Mouse (Mus musculus) left cerebral cortex, adult 2 months (tissue): ENCODE measurements around the gene Grik1. TPM values are rescaled to one million over a fixed set of nuclear protein-coding genes. Genes with fewer than 3 reads are reported as not detected.

Experiments used
- DNase-seq, 2 experiments: peaks; one replicate each; pipeline ENCODE4 v3.0.0; 2021 to 2022; ENCODE audit warnings: low spot score in 2 of 2, mixed read lengths in 1 of 2; ENCODE audit errors: extremely low spot score in 1 of 2
- H3K27ac ChIP-seq: fragments of 200-600 bp; 2 replicates; pipeline ENCODE4 v1.8.1; 2022
- H3K4me3 ChIP-seq: fragments of 200-600 bp; 2 replicates; pipeline ENCODE4 v1.8.1; 2022
- CTCF ChIP-seq: fragments of 200-600 bp; IDR thresholded peaks from 2 replicates; pipeline ENCODE4 v1.8.1; 2022; ENCODE audit warnings: antibody characterized with exemption, mild to moderate bottlenecking, moderate library complexity
- intact Hi-C: fragments of 180-260 bp; cut with DNase I; formaldehyde crosslinking; loops from one replicate; pipeline ENCODE4 v1.15.1; 2025
- long read RNA-seq, 2 experiments: library from polyadenylated mRNA; stranded (forward); transcript quantifications; one replicate each; pipeline ENCODE4 v2.0.0; 2021; ENCODE audit warnings: borderline mapping rate in 2 of 2
- total RNA-seq, 2 experiments: library from RNA; stranded (reverse); gene quantifications; 2 replicates each; pipeline ENCODE4 v1.2.3; 2021

The Grik1 gene
- total RNA-seq, result 10 to 100 TPM; 20.7 to 22.8 TPM
- long read RNA-seq, experiment 1, partial matches to known transcripts, result 3 of 3 reads
- long read RNA-seq, experiment 1, other reads (novel, unspliced or antisense), result 0 of 3 reads
- long read RNA-seq, experiment 2, partial matches to known transcripts, result 3 of 3 reads
- long read RNA-seq, experiment 2, other reads (novel, unspliced or antisense), result 0 of 3 reads

GRCm38 (mm10) chr16:88290132-88290772 lies at the start of gene Grik1:
Gene Grik1 (minus strand): TSS chr16:88290265.
- DNase-seq, result peak; percentile 34 to 41
- TF ChIP-seq CTCF, result no peak
- Histone ChIP-seq H3K27ac (no peak within 1 kb of the TSS; the same call in 1 of the 2 replicates), H3K4me3 (peak within 1 kb of the TSS; percentile 51)
- intact Hi-C loops, result no loop called here

- Histone ChIP-seq H3K4me3 (no peak overlapping the region), H3K27ac (no peak overlapping the region)
- TF ChIP-seq CTCF, result peak; percentile 43
- no peak for DNase-seq
- intact Hi-C loops, result loop anchor here (2.0 kb wide), 1 partner anchor 1471 kb away; no protein-coding TSS in a partner anchor
Observed at GRCm38 (mm10) chr16:88294209-88294608, 4.1 kb upstream of the Grik1 start.

DNA sequence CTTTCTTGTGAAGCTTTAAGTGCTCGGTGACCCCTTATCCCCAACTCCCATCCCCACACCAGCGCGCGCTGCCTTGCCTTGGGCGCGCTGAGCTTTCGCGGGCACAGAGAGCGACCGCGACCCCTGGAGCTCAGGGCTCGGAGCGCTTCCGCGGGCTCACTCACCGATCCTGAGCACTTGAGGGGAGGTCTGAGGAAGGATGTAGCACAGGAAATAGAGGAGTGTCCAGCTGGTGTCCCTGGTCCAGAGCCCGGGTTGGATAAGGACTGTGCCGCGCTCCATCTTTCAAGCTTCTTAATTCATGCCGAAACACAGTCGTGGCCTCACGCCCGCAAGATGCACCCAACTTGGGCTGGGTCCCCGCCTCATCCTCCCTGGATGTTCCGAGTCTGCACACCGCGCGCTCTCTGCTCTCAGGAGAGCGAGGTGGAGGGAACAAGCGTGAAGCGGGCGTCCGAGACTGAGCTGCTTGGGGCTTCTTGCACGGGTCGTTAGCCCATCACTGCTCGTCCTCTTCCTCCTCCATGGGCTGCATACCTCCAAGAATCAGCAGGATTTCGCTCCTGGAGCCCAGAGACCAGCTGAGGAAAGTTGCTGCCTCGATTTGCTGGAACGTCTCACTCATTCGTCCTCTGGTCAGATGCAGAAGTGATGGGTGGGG lies 514 bp downstream of the Grik1 start:
- intact Hi-C loops, result loop anchor here (5.0 kb wide), 1 partner anchor 447 kb away; no protein-coding TSS in a partner anchor
- peak overlapping the region; percentile 51 for H3K4me3 ChIP-seq
- DNase-seq, result peak; percentile 13 to 18
- H3K27ac ChIP-seq, result no peak overlapping the region; the same call in 1 of the 2 replicates
- no peak for TF ChIP-seq CTCF

DNA sequence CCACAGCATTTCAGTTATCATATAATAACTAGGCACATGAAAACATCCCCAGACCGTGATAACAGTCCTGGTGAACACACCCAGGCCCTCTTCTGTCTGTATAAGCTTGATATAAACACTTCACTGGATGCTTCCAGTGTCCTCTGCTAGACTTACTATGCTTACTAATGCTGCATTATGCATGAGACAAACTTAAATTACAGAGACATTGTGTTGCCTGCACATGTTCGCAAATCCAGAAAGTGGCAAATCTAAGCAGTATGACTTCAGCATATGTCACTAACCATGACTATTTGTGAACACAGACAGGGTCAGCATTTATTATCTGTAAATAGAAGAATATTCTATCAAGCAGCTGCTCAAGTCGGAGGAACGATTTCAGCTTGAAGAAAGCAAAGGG lies 31.7 kb downstream of the Grik1 start:
- TF ChIP-seq CTCF, result no peak
- intact Hi-C loops, result no loop called here
- H3K4me3 ChIP-seq, result no peak overlapping the region

DNA sequence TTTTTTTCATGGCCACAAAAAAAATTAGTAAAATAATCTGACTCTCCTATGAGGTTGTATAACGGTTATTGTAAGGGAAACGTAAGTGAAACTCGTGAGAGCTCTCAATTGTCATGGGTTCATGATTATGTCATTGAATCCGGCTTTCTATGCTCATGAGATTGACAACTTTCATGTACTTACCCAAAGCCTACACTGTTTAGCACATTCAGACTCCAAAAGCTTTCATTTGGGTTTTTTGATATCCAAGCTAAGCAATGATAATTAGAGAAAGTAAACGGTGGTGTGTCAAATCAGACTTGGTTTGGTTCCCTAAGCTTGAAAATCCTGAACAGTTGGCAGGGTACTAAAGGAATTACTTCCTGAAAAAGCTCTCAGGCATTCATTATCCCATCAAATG lies 33.0 kb downstream of the Grik1 start:
- H3K27ac ChIP-seq, result no peak overlapping the region
- no peak overlapping the region for H3K4me3 ChIP-seq
- intact Hi-C loops, result no loop called here
- no peak for TF ChIP-seq CTCF
- DNase-seq, result no peak

More for the DNA sequence above, 31.7 kb downstream of the Grik1 start:
- H3K27ac ChIP-seq, result no peak overlapping the region
- DNase-seq, result no peak

DNA sequence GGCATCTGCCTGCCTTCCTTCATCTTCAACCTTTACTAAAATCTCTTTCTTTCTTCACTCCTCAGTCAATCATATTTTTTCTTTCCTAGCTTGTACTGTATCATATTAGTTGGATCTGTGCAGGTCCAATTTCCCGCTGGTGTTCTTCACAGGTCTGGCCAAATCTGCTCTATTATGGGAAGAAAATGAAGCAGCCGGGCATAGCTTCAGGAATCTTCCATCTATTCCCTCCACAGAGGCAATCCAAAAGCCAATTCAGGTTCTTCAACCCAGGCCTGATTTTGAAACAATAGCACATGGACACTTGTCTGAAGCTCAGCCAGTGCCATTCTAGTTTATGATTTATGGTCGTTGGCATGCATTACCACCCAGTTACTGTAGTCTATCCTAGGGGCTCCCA lies 34.0 kb downstream of the Grik1 start:
- no peak for DNase-seq
- no peak overlapping the region for H3K27ac ChIP-seq
- intact Hi-C loops, result no loop called here
- TF ChIP-seq CTCF, result no peak
- no peak overlapping the region for H3K4me3 ChIP-seq

DNA sequence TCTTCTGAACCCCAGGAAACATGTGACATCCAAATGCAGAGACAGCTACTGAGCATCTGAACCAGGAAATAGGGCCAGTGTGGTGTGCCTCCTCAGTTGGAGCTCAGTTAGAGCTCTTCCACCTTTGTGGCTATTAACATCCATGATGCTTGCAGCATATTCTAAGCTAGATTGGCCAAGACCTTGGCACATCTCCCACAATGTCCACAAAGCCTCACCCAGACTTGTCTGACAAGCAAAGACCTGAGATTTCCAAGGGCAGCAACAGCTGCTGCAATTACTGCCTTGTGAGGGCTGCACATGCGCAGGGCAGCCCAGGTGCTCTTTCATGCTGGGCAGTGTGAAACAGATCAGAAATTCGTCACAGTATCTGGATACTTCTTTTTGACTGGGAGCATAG lies 37.4 kb downstream of the Grik1 start:
- DNase-seq, result no peak
- no peak overlapping the region for H3K4me3 ChIP-seq
- no peak overlapping the region for H3K27ac ChIP-seq
- TF ChIP-seq CTCF, result no peak
- intact Hi-C loops, result no loop called here

- intact Hi-C loops, result no loop called here
- no peak overlapping the region for H3K27ac ChIP-seq
- H3K4me3 ChIP-seq, result no peak overlapping the region
- no peak for DNase-seq
- TF ChIP-seq CTCF, result no peak
Observed at GRCm38 (mm10) chr16:88251049-88251448, 39.0 kb downstream of the Grik1 start.

DNA sequence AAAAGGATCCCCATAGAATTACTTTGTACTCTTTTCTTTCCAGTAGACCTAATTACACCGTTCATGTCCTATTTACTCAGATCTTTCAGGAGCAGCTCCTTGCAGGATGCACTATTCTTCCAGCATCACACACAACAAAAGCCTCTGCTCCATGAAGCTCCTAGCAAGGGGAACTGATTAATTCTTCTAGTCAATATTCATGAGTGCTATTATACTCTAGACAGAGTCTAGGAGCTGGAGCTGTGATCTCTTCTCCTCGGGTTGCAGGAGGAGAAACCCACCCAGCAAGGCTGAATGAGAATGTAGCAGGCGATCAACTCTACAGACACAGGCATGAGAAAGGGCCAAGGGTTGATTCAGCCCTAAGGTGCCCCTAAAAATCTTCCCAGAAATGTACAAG lies 40.2 kb downstream of the Grik1 start:
- no peak for TF ChIP-seq CTCF
- H3K4me3 ChIP-seq, result no peak overlapping the region
- intact Hi-C loops, result no loop called here
- H3K27ac ChIP-seq, result no peak overlapping the region
- no peak for DNase-seq

DNA sequence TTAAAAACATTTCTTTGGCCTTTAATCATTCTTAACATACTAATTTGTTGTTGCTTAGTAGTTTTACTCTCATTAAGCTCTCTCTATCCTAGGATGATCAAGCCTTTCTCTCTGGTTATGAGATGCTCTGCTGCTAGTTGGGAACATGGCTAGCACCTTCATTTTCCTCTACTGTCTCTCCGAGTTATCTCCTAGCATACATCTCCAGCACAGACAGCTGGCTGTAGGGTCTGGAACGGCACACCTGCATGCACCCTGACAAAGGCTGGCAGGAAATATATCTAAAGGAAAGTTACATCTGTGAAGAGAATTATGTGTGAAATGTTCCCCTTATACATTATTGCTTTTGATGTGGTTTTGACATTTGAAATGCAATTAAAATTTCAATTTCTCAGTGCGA lies 42.5 kb downstream of the Grik1 start:
- Histone ChIP-seq H3K4me3 (no peak overlapping the region), H3K27ac (no peak overlapping the region)
- no peak for DNase-seq
- intact Hi-C loops, result no loop called here
- TF ChIP-seq CTCF, result no peak

- no peak overlapping the region for H3K4me3 ChIP-seq
- H3K27ac ChIP-seq, result no peak overlapping the region
- no peak for TF ChIP-seq CTCF
- DNase-seq, result no peak
- intact Hi-C loops, result no loop called here
Observed at GRCm38 (mm10) chr16:88244658-88245057, 45.4 kb downstream of the Grik1 start.

- intact Hi-C loops, result no loop called here
- no peak for DNase-seq
- TF ChIP-seq CTCF, result no peak
Observed at GRCm38 (mm10) chr16:88225616-88226015, 64.4 kb downstream of the Grik1 start.

DNA sequence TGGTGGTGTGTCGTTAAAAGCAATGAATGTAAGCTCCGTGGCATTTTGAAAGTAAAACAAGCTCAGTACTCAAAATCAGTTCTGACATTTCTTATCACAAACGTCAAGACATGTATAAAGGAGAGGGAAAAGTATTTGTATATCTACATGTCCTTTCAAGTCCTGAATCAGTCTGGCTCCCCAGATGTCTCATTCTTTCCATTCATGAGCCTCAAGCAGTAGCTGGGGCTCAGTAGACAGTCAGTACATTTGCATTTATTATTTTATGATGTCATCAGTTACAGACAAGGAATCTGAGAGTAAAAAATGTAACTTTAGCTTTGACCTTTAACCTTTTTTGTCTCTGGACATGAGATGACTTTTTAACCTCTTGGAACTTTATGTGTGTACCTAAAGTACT lies 68.1 kb downstream of the Grik1 start:
- no peak for TF ChIP-seq CTCF
- no peak for DNase-seq
- no peak overlapping the region for H3K27ac ChIP-seq
- H3K4me3 ChIP-seq, result no peak overlapping the region
- intact Hi-C loops, result no loop called here

More at GRCm38 (mm10) chr16:88225616-88226015, 64.4 kb downstream of the Grik1 start:
- Histone ChIP-seq H3K4me3 (no peak overlapping the region), H3K27ac (no peak overlapping the region)
